Mouse (Mus musculus): Measurements from ENCODE around the gene Olfr734. TPM values are rescaled to one million over a fixed set of nuclear protein-coding genes. Genes with fewer than 3 reads are reported as not detected.

The Olfr734 gene
- not detected in 2 replicates for polyA plus RNA-seq (2012; rRNA removed)

DNA sequence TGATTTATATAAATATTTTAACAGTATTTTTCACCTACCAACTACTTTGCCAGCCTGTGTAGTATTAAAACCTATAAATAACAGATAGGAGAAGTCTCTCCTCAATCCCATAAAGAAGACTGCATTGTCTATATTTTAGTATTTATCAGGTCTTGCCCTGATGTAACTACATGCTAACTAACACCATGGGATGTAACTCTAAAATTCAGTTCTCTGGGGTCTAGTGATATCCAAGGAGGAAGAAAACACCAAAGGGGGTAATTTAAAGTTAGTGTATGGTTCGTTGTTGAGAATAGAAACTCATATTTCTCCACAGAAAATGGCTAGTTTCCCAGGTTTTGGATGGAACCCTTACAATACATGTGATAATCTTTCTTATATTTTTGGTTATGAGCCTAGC lies at the start of gene Olfr734:
Olfr734 (minus strand) TSS at position 101 of the 400 bp plus-strand sequence.

DNA sequence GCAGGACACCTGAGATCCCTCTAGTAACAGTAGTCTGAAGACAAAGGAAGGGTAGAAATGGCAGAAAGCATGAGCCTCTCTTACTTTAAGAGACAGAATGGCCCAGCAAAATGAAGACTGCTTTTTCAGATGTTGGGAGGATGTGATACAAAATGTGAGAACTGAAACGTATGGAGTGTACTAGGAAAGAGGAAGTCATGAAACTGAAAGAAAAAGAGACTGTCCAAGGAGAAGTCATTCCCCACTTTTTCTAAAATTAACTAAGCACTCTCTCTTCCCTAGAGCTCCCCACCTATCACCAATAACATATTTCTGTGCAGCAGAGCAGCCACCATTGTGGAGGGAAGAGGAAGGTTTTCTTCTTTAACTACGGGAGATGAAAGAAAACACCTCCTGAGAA lies 31.0 kb upstream of the Olfr734 start, which contains the start of gene Tlr11:
Tlr11 (plus strand) TSS at position 322 of the 400 bp plus-strand sequence.

DNA sequence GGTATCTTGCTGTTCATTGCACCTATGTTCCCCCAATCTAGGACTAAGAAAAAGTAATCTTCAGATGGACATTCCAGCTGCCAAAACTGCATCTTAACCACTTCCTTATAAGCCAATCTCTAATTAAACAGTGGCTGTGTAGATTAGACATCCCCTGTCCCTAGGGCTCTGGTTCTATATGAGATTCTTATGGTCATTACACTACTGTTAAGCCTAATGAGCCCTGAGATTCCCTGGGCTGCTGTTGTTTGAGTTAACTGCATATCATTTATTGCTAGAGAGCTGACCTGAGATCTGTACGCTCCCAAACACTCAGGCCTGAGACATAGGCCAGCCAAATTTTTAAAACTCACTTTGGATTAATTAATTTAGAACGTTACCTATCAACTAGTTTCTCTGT lies 22.2 kb upstream of the Olfr734 start, which contains the start of gene Olfr735:
Olfr735 (minus strand) TSS at position 77 of the 400 bp plus-strand sequence.

DNA sequence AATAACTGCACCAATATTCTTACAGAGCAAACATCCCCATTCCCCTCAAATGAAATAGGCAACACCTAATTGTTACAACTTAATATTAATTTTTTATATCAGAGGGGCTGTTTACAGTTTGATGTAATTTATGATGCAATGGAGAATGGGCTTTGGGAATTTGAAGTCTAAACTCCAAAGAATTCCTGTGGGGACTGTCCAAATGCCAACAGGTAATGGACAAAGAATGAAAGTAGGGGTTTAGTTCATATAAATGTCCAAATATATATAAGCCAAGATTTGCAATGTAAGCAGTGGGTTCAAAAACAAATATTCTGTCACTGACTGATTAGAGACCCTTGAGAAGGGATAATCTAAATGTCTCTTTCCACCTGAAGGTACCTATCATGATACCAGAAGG lies 25.1 kb downstream of the Olfr734 start, which contains the start of gene Olfr733:
Olfr733 (minus strand) TSS at position 101 of the 400 bp plus-strand sequence.

DNA sequence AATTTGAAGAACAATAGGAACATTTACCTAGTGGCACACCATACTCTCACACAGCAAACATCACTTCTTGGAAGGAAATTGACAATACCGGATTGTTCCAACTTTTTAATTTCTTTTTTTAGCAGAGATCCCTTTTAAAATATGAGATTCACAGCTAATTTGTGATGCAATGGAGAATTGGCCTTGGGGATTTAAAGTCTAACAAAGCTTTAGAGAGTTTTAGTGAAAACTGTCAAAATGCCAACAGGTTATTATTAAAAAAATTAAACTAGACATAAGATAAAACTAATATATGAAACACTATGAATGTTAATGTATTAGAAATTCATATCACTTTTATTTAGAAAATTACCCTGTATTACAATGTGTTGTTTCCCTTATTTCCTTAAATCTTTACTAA lies 42.5 kb downstream of the Olfr734 start, which contains the start of gene Olfr732:
Olfr732 (minus strand) TSS at position 101 of the 400 bp plus-strand sequence.

Other genes with a start within 250 kb of the Olfr734 start
- gene Olfr726, start 235.8 kb downstream of the Olfr734 start, polyA plus RNA-seq (2012; rRNA removed): not detected in 2 replicates
- gene Olfr727, start 203.6 kb downstream of the Olfr734 start, polyA plus RNA-seq (2012; rRNA removed): not detected in 2 replicates
- not detected in 2 replicates for gene Olfr728, start 184.1 kb downstream of the Olfr734 start, polyA plus RNA-seq (2012; rRNA removed)
- not detected in 2 replicates for gene Olfr729, start 173.9 kb downstream of the Olfr734 start, polyA plus RNA-seq (2012; rRNA removed)
- gene Olfr730, start 138.6 kb downstream of the Olfr734 start, polyA plus RNA-seq (2012; rRNA removed): not detected in 2 replicates
- not detected in 2 replicates for gene Olfr731, start 84.9 kb downstream of the Olfr734 start, polyA plus RNA-seq (2012; rRNA removed)
- not detected in 2 replicates for gene Olfr732, start 42.6 kb downstream of the Olfr734 start, polyA plus RNA-seq (2012; rRNA removed)
- gene Olfr733, start 25.2 kb downstream of the Olfr734 start, polyA plus RNA-seq (2012; rRNA removed): not detected in 2 replicates
- not detected in 2 replicates for gene Olfr735, start 22.1 kb upstream of the Olfr734 start, polyA plus RNA-seq (2012; rRNA removed)
- 0.02 TPM in 2 replicates for gene Tlr11, start 31.2 kb upstream of the Olfr734 start, polyA plus RNA-seq (2012; rRNA removed)
- gene Olfr736, start 54.4 kb upstream of the Olfr734 start, polyA plus RNA-seq (2012; rRNA removed): not detected in 2 replicates
- gene Olfr738, start 80.8 kb upstream of the Olfr734 start, polyA plus RNA-seq (2012; rRNA removed): not detected in 2 replicates
- gene Olfr739, start 91.9 kb upstream of the Olfr734 start, polyA plus RNA-seq (2012; rRNA removed): not detected in 2 replicates
- not detected in 2 replicates for gene Olfr740, start 118.8 kb upstream of the Olfr734 start, polyA plus RNA-seq (2012; rRNA removed)
- gene Olfr741, start 146.0 kb upstream of the Olfr734 start, polyA plus RNA-seq (2012; rRNA removed): not detected in 2 replicates
- not detected in 2 replicates for gene Olfr742, start 176.8 kb upstream of the Olfr734 start, polyA plus RNA-seq (2012; rRNA removed)
- gene Olfr743, start 195.1 kb upstream of the Olfr734 start, polyA plus RNA-seq (2012; rRNA removed): not detected in 2 replicates

Data from stomach, adult 2 months (tissue).